Mouse (Mus musculus) stomach, postnatal 0 days (tissue): ENCODE data around the gene Prickle2.

Experiments used
- CTCF ChIP-seq: IDR thresholded peaks from 2 replicates; pipeline ENCODE4 v1.5.1; 2016; ENCODE audit warnings: antibody characterized with exemption, low read depth, mild to moderate bottlenecking, moderate library complexity
- EP300 ChIP-seq: optimal IDR thresholded peaks from 2 replicates; pipeline ENCODE3; 2016; ENCODE audit warnings: antibody characterized with exemption

GRCm38 (mm10) chr6:92407259-92407658, 298.7 kb downstream of the Prickle2 start:
- no peak for TF ChIP-seq EP300
- TF ChIP-seq CTCF = no peak
